Mouse (Mus musculus): ENCODE data around the gene Clec10a.
"Not testable (repeated sequence)": the region's sequence is repeated elsewhere in the genome, so short reads cannot be mapped to it uniquely, and the experiment has no call there.

Gene Clec10a

DNA sequence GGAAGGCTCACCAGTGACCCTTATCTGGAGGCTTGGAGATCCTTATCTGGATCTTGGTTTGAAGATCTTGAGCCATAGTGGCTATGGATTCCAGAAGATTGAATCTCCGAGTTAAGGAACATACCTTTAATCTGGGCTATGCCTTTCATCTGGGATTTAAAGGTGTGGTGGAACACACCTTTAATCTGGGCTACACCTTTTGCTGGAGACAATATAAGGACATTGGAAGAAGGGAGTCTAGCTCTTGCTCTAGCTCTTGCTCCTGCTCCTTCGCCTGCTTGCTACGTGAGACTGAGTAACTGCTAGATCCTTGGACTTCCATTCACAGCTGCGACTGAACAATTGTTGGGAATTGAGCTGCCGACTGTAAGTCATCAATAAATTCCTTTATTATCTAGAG is at the start of gene Clec10a:
TSS of gene Clec10a (plus strand) at position 301 of the 400 bp plus-strand sequence.
- not testable (repeated sequence) for DNase-seq (ENCODE audit: inconsistent ontology term)

DNA sequence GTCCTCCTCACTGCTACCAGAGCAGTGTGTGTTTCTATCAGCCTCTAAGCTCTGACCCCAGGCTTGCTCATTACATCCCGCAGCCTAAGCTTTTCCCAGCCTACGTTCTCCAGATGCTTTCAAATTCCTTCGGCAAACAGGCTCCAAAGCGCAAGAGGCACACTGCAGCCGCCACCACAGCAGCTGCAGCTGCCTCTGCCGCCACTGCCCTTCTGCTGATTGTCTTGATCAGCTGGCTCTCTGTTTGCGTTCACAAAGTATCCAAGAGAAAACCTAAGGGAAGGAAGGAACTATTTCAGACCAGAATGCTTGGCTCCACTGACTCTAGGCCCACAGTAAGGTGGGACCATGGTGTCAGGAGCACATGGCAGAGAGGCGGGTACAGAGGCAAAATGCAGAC is 48.9 kb upstream of the Clec10a start:
- DNase-seq (ENCODE audit: inconsistent ontology term), result no peak

DNA sequence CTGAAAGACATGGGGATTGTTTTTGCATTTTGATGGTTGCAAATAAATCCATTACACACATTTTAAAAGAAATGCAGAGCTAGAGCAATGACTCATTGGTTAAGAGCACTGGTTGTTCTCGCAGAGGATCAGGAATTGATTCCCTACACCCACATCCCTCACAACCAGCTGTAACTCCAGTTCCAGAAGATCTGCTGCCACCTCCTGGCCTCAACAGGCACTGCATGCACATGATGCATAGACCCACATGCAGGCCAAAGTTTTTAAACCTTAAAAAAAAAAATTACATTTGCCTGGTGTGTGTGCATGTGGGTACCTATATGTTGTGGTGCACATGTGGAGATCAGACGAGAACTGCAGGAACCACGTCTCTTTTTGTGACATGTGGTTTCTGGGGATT is 45.9 kb upstream of the Clec10a start:
- no peak for DNase-seq (ENCODE audit: inconsistent ontology term)

DNA sequence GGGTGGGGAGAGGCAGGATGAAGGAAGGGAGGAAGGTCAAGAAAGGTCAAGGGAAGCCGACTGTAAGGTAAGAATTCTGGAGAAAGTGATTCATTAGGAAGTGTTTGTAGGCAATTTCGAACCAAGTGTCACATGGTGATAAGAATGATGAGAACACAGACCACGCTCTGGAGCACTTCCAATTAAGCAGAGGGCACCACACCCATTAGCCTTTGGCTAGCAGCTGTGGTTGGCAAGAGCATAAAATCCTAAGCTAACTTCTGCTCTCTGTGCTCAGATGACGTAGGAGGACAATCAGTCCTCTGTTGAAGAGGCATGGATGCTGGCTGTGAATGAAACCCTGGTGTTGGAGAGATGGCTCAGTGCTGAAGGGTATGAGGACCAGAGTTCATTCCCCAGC is 41.4 kb upstream of the Clec10a start:
- peak; percentile 6 for DNase-seq (ENCODE audit: inconsistent ontology term)

- no peak for DNase-seq (ENCODE audit: inconsistent ontology term)
Observed at GRCm38 (mm10) chr11:70115901-70116300, 40.1 kb upstream of the Clec10a start.

DNA sequence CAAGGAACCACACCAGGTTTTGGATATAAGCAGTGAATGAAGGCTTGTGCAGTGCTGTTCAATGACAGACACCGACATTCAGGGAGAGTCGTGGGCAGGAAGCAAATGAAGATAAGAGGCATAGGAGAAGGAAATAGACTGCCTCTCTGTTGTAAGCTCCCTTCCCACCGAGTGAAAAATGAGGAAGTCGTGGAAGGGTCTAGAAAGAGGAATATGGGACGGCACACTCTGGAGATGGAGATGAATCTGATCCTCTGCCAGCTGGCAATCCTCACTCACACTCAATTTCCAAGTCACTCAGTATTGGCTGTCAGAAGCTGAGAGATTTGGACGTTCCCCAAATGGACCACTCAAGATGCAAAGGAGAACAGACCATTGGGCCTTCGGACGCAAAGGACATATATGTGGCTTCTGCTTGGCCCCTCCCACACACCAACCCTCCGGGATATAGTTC is 26.0 kb upstream of the Clec10a start, which contains the start of gene Mgl2:
TSS of gene Mgl2 (plus strand) at position 404 of the 454 bp plus-strand sequence.
- no peak for DNase-seq (ENCODE audit: inconsistent ontology term)

GRCm38 (mm10) chr11:70135001-70135400 is 21.0 kb upstream of the Clec10a start:
- not testable (repeated sequence) for DNase-seq (ENCODE audit: inconsistent ontology term)

- not testable (repeated sequence) for DNase-seq (ENCODE audit: inconsistent ontology term)
Observed at GRCm38 (mm10) chr11:70135925-70136324, 20.1 kb upstream of the Clec10a start.

- DNase-seq (ENCODE audit: inconsistent ontology term), result no peak
Observed at GRCm38 (mm10) chr11:70139171-70139570, 16.8 kb upstream of the Clec10a start.

- peak; percentile 34 for DNase-seq (ENCODE audit: inconsistent ontology term)
Observed at GRCm38 (mm10) chr11:70151072-70151471, 4.9 kb upstream of the Clec10a start.

GRCm38 (mm10) chr11:70162336-70162735 is 6.3 kb downstream of the Clec10a start:
- DNase-seq (ENCODE audit: inconsistent ontology term), result no peak

GRCm38 (mm10) chr11:70165972-70166921 is 10.2 kb downstream of the Clec10a start:
- peak; percentile 9 for DNase-seq (ENCODE audit: inconsistent ontology term)

- DNase-seq (ENCODE audit: inconsistent ontology term), result no peak
Observed at GRCm38 (mm10) chr11:70168136-70168535, 12.1 kb downstream of the Clec10a start.

GRCm38 (mm10) chr11:70169471-70169870 is 13.5 kb downstream of the Clec10a start:
- not testable (repeated sequence) for DNase-seq (ENCODE audit: inconsistent ontology term)

- DNase-seq (ENCODE audit: inconsistent ontology term), result no peak
Observed at GRCm38 (mm10) chr11:70170291-70170690, 14.3 kb downstream of the Clec10a start.

- no peak for DNase-seq (ENCODE audit: inconsistent ontology term)
Observed at GRCm38 (mm10) chr11:70171181-70171580, 15.2 kb downstream of the Clec10a start.

GRCm38 (mm10) chr11:70171847-70172246 is 15.8 kb downstream of the Clec10a start:
- no peak for DNase-seq (ENCODE audit: inconsistent ontology term)

GRCm38 (mm10) chr11:70172298-70172697 is 16.3 kb downstream of the Clec10a start:
- no peak for DNase-seq (ENCODE audit: inconsistent ontology term)

- DNase-seq (ENCODE audit: inconsistent ontology term), result no peak
Observed at GRCm38 (mm10) chr11:70174491-70174890, 18.5 kb downstream of the Clec10a start.

GRCm38 (mm10) chr11:70177647-70178046 is 21.6 kb downstream of the Clec10a start:
- no peak for DNase-seq (ENCODE audit: inconsistent ontology term)

- no peak for DNase-seq (ENCODE audit: inconsistent ontology term)
Observed at GRCm38 (mm10) chr11:70178311-70178710, 22.3 kb downstream of the Clec10a start.

GRCm38 (mm10) chr11:70178756-70179155 is 22.8 kb downstream of the Clec10a start:
- DNase-seq (ENCODE audit: inconsistent ontology term), result no peak

GRCm38 (mm10) chr11:70179401-70179800 is 23.4 kb downstream of the Clec10a start:
- DNase-seq (ENCODE audit: inconsistent ontology term), result peak; percentile 26

All from Muller cell, postnatal 12 days (primary cell).